Mouse (Mus musculus) heart, embryonic 15.5 days (tissue): ENCODE data around the gene Slc22a4. TPM values are rescaled to one million over a fixed set of nuclear protein-coding genes. Genes with fewer than 3 reads are reported as not detected.
"Not testable (repeated sequence)": the region's sequence is repeated elsewhere in the genome, so short reads cannot be mapped to it uniquely, and the experiment has no call there.

Experiments used
- ATAC-seq: fragments of 200-750 bp; cut with Nextera tagmentation; replicated peaks from 2 replicates; pipeline ENCODE4 v1.8.0; 2017; ENCODE audit warnings: low read depth, moderate TSS enrichment; ENCODE audit not compliant: insufficient number of reproducible peaks, insufficient read depth, low FRiP score
- H3K27ac ChIP-seq: fragments of 300-500 bp; sonication (generic); 2 replicates; pipeline ENCODE4 v1.5.1; 2015; ENCODE audit warnings: mild to moderate bottlenecking, inconsistent platforms
- H3K27me3 ChIP-seq: fragments of 300-500 bp; sonication (generic); 2 replicates; pipeline ENCODE4 v1.6.1; 2015; ENCODE audit warnings: inconsistent platforms
- H3K36me3 ChIP-seq: fragments of 300-500 bp; sonication (generic); 2 replicates; pipeline ENCODE4 v1.6.1; 2015; ENCODE audit warnings: mild to moderate bottlenecking, inconsistent platforms
- H3K4me1 ChIP-seq: fragments of 300-500 bp; sonication (generic); replicated peaks from 2 replicates; pipeline ENCODE4 v1.6.1; 2015; ENCODE audit warnings: inconsistent platforms
- H3K4me2 ChIP-seq: fragments of 300-500 bp; sonication (generic); 2 replicates; pipeline ENCODE4 v1.6.1; 2015; ENCODE audit warnings: inconsistent platforms, mild to moderate bottlenecking, moderate library complexity
- H3K4me3 ChIP-seq: fragments of 300-500 bp; sonication (generic); 2 replicates; pipeline ENCODE4 v1.5.1; 2015; ENCODE audit warnings: mild to moderate bottlenecking, inconsistent platforms
- H3K9ac ChIP-seq: fragments of 300-500 bp; sonication (generic); 2 replicates; pipeline ENCODE4 v1.6.1; 2015; ENCODE audit warnings: mild to moderate bottlenecking, inconsistent platforms
- H3K9me3 ChIP-seq: fragments of 300-500 bp; sonication (generic); replicated peaks from 2 replicates; pipeline ENCODE4 v1.6.1; 2016; ENCODE audit warnings: inconsistent platforms
- WGBS: fragments of 180-500 bp; shearing (Covaris S2); methylation state at CpG from one replicate; pipeline ENCODE4 v1.1.7; 2015; ENCODE audit warnings: mixed read lengths; 5-methylcytosine and 5-hydroxymethylcytosine counted together
- polyA plus RNA-seq: library from polyadenylated mRNA; unstranded; fragments of >200 nt; fragmentation: Nextera tagmentation; extraction: Ambion mirVana; gene quantifications from 2 replicates; pipeline ENCODE4 v1.2.1, GENCODE M21; 2015

The Slc22a4 gene
- polyA plus RNA-seq, 1 experiment from 2014 or later: 0.83 TPM

GRCm38 (mm10) chr11:54018893-54019732 lies 8.8 kb downstream of the Slc22a4 start:
- WGBS: 79% methylated on average over 3 of the region's 3 CpGs
- no peak for ATAC-seq
- Histone ChIP-seq H3K9ac (no peak overlapping the region), H3K4me3 (no peak overlapping the region), H3K27ac (no peak overlapping the region), H3K9me3 (no peaks in the 10 kb centered on the region), H3K4me1 (no peaks in the 10 kb centered on the region), H3K27me3 (no peaks in the 10 kb centered on the region), H3K4me2 (no peak overlapping the region), H3K36me3 (no peaks in the 10 kb centered on the region)

DNA sequence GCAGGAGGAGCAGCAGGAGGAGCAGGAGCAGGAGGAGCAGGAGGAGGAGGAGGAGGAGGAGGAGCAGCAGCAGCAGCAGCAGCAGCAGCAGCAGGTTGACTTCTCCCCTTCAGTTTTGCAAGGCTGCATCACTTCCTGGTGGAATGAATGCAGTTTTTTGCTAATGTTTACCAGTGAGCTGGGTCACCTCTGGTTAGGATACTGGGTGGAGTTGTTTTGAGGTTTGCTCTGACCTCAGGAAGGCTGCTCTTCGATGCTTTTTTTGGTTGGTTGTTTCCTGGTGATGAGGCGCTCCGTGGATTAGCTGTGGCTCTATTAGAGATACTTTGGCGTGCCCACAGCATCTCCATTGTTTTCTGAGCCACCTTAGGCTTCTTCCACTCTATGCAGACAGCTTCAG lies 10.3 kb downstream of the Slc22a4 start:
- no peak for ATAC-seq
- no peaks in the 10 kb centered on the region for H3K27me3 ChIP-seq
- H3K4me2 ChIP-seq: no peak overlapping the region
- 68% methylated on average over 4 of the region's 4 CpGs for whole genome bisulfite sequencing
- H3K27ac ChIP-seq: no peak overlapping the region
- no peak overlapping the region for H3K9ac ChIP-seq
- H3K36me3 ChIP-seq: no peaks in the 10 kb centered on the region
- no peaks in the 10 kb centered on the region for H3K9me3 ChIP-seq
- no peaks in the 10 kb centered on the region for H3K4me1 ChIP-seq
- H3K4me3 ChIP-seq: no peak overlapping the region

- 79% methylated on average over 8 of the region's 8 CpGs for WGBS
- no peak for ATAC-seq
- H3K27me3 ChIP-seq: no peaks in the 10 kb centered on the region
- no peaks in the 10 kb centered on the region for H3K9me3 ChIP-seq
- no peak overlapping the region for H3K9ac ChIP-seq
- no peak overlapping the region for H3K27ac ChIP-seq
- no peaks in the 10 kb centered on the region for H3K4me1 ChIP-seq
- no peak overlapping the region for H3K4me2 ChIP-seq
- no peaks in the 10 kb centered on the region for H3K36me3 ChIP-seq
- H3K4me3 ChIP-seq: no peak overlapping the region
Observed at GRCm38 (mm10) chr11:54016051-54016450, 11.8 kb downstream of the Slc22a4 start.

- no peak overlapping the region for H3K4me2 ChIP-seq
- WGBS: 87% methylated on average over 5 of the region's 5 CpGs
- no peaks in the 10 kb centered on the region for H3K4me1 ChIP-seq
- H3K4me3 ChIP-seq: no peak overlapping the region
- no peaks in the 10 kb centered on the region for H3K9me3 ChIP-seq
- ATAC-seq: no peak
- H3K27ac ChIP-seq: no peak overlapping the region
- H3K9ac ChIP-seq: no peak overlapping the region
- no peaks in the 10 kb centered on the region for H3K27me3 ChIP-seq
- H3K36me3 ChIP-seq: no peaks in the 10 kb centered on the region
Observed at GRCm38 (mm10) chr11:54012961-54013360, 14.9 kb downstream of the Slc22a4 start.

- no peaks in the 10 kb centered on the region for H3K36me3 ChIP-seq
- H3K27me3 ChIP-seq: no peaks in the 10 kb centered on the region
- H3K4me2 ChIP-seq: no peak overlapping the region
- no peaks in the 10 kb centered on the region for H3K9me3 ChIP-seq
- H3K4me3 ChIP-seq: no peak overlapping the region
- H3K4me1 ChIP-seq: peaks cover 3% of the 10 kb centered on the region
- ATAC-seq: no peak
- WGBS: 89% methylated on average over 2 of the region's 2 CpGs
- no peak overlapping the region for H3K9ac ChIP-seq
- H3K27ac ChIP-seq: no peak overlapping the region
Observed at GRCm38 (mm10) chr11:54011255-54011654, 16.6 kb downstream of the Slc22a4 start.

- 78% methylated on average over 10 of the region's 10 CpGs for WGBS
- Histone ChIP-seq H3K4me1 (peaks cover 11% of the 10 kb centered on the region), H3K27me3 (no peaks in the 10 kb centered on the region), H3K9ac (no peak overlapping the region), H3K4me3 (no peak overlapping the region), H3K36me3 (no peaks in the 10 kb centered on the region), H3K4me2 (no peak overlapping the region), H3K27ac (no peak overlapping the region), H3K9me3 (no peaks in the 10 kb centered on the region)
- no peak for ATAC-seq
Observed at GRCm38 (mm10) chr11:54008416-54008920, 19.4 kb downstream of the Slc22a4 start.

DNA sequence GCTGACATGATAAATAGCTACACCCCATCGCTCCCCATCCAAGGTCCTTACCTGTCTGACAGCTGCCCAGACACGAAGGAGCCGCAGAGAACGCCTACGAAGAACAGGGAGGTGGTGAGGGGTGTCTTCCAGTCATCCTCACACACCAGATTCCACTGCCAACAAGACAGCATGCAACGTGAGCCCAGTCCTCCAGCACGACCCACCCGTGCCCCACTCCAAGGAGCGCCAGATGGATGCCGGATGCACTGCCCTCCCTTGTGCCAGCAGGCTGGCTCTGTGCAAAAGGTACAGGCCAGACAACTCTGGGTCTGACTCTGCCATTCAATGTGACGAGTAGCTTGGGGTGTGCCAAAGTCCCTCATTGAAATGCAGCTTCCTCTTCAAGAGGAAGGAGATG lies 20.2 kb downstream of the Slc22a4 start:
- Histone ChIP-seq H3K36me3 (no peaks in the 10 kb centered on the region), H3K4me3 (no peak overlapping the region), H3K9me3 (no peaks in the 10 kb centered on the region), H3K4me1 (peaks cover 14% of the 10 kb centered on the region), H3K27me3 (no peaks in the 10 kb centered on the region), H3K9ac (no peak overlapping the region), H3K27ac (no peak overlapping the region), H3K4me2 (no peak overlapping the region)
- WGBS: 86% methylated on average over 11 of the region's 11 CpGs
- no peak for ATAC-seq

GRCm38 (mm10) chr11:54006901-54007300 lies 21.0 kb downstream of the Slc22a4 start:
- H3K4me1 ChIP-seq: peaks cover 14% of the 10 kb centered on the region
- no peak overlapping the region for H3K4me2 ChIP-seq
- H3K9me3 ChIP-seq: no peaks in the 10 kb centered on the region
- WGBS: 51% methylated on average over 4 of the region's 4 CpGs
- no peak overlapping the region for H3K9ac ChIP-seq
- H3K27ac ChIP-seq: no peak overlapping the region
- no peaks in the 10 kb centered on the region for H3K27me3 ChIP-seq
- no peak overlapping the region for H3K4me3 ChIP-seq
- H3K36me3 ChIP-seq: no peaks in the 10 kb centered on the region
- no peak for ATAC-seq

- not testable (repeated sequence) for H3K9ac ChIP-seq, H3K27ac ChIP-seq, ATAC-seq, H3K27me3 ChIP-seq, H3K4me3 ChIP-seq, H3K4me2 ChIP-seq, H3K36me3 ChIP-seq, H3K9me3 ChIP-seq
- peaks cover 14% of the 10 kb centered on the region for H3K4me1 ChIP-seq
- WGBS: 46% methylated on average over 5 of the region's 5 CpGs
Observed at GRCm38 (mm10) chr11:54006362-54006761, 21.5 kb downstream of the Slc22a4 start.

DNA sequence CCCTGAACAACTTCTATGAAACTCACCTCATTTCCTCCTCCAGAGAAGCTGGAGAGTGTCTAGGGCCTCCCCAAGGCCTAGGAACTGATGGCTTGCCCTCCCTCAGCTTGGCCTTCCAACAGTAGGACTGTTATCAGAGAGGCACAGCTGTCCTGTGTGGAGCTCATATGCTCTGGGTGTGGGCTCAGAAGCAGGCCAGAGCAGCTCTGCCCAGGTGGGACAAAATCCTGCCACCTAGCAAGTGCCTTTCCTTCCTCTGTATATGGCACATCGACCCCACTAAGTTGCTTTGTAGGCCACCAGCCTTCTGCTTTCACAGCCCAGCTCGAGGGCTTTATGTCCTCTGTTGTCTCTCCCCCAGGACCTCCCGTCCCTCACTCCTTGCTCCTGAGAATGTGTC lies 23.2 kb downstream of the Slc22a4 start:
- no peak for ATAC-seq
- peaks cover 7% of the 10 kb centered on the region; the same call in 1 of the 2 replicates for H3K27me3 ChIP-seq

DNA sequence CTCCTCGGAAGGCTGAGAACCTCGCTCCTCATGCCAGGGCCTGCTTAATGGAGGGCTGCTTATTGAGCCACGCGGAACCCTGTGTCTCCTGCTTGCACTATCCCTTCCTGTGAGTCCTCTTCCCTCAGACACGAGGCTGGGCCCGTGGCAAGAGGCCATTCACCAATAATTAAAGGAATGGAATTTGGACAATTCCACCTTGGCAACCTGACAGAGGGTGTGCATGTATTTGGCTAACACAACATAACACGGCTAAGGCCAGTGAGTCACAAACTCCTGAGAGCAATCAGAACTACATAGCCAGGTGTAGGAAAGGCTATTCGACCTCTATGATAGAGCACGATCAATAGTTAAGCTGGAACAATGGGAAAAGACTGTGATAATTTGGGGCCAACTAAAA lies 23.7 kb downstream of the Slc22a4 start:
- Histone ChIP-seq H3K27ac (no peak overlapping the region), H3K9ac (no peak overlapping the region), H3K4me3 (no peak overlapping the region), H3K9me3 (no peaks in the 10 kb centered on the region), H3K4me2 (no peak overlapping the region), H3K4me1 (peaks cover 14% of the 10 kb centered on the region), H3K36me3 (no peaks in the 10 kb centered on the region), H3K27me3 (peaks cover 7% of the 10 kb centered on the region; the same call in 1 of the 2 replicates)
- ATAC-seq: no peak
- WGBS: 71% methylated on average over 9 of the region's 9 CpGs

More for the DNA sequence above, 23.2 kb downstream of the Slc22a4 start:
- Histone ChIP-seq H3K4me1 (peaks cover 14% of the 10 kb centered on the region), H3K9ac (no peak overlapping the region), H3K9me3 (no peaks in the 10 kb centered on the region), H3K36me3 (no peaks in the 10 kb centered on the region), H3K4me2 (no peak overlapping the region), H3K27ac (no peak overlapping the region), H3K4me3 (no peak overlapping the region)
- WGBS: 79% methylated on average over 3 of the region's 3 CpGs
